Mouse (Mus musculus): ENCODE measurements at regions not wholly inside any gene's neighbourhood (a gene's known extent, or its start where the extent isn't known, plus 50 kb on each side); places are given as distances from the start of the nearest gene placed in this dataset.

DNA sequence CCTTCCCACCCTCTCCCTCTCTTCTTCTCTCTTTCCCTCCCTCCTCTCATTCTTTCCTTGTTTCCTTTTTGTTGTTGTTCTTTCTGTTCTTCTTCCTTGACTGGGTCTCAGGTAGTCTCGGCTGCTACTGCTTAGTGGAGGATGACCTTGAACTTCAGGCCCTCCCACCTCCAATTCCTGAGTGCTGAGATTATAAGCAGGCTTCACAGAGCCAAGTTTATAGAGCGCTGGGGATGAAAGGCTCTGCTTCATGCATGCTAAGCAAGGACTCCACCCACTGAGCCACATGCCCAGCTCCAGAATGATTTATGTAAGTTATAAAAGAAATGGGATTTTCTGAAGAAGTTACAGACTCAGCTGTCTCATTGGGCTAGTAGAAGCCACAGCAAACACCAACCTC, 199.9 kb downstream of the Tex36 start:
- no peak overlapping the region for H3K27ac ChIP-seq
- H3K4me3 ChIP-seq: no peak overlapping the region
- no peaks in the 10 kb centered on the region for H3K4me1 ChIP-seq
- H3K9me3 ChIP-seq: no peaks in the 10 kb centered on the region
- DNase-seq (ENCODE audit: low spot score): no peak
- H3K27me3 ChIP-seq (ENCODE audit: insufficient read depth, poor library complexity, severe bottlenecking): no peaks in the 10 kb centered on the region
- 56% methylated on average over 2 of the region's 2 CpGs for WGBS
- H3K36me3 ChIP-seq: no peaks in the 10 kb centered on the region

DNA sequence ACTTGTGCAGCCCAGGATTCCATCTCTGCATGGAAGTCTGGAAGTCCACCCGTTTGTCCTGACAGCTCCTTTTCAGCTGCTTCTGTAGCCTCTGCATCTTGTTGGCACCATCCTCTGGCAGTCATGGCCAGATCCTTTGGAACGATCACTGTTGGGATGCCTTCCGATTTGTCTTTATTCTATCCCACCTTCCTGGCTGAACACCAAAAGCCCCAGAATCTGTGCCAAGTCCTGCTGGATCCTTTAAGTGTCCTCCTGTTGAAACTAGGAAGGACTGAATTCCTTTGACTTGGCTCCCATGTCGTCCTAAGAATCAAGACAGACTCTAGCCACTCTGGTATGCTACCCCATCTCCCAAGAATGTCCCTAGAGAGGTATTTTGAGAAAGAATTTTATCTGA, 201.3 kb downstream of the Tex36 start:
- H3K4me3 ChIP-seq: no peak overlapping the region
- no peaks in the 10 kb centered on the region for H3K9me3 ChIP-seq
- no peaks in the 10 kb centered on the region for H3K27me3 ChIP-seq (ENCODE audit: insufficient read depth, poor library complexity, severe bottlenecking)
- H3K4me1 ChIP-seq: no peaks in the 10 kb centered on the region
- WGBS: 66% methylated on average over 4 of the region's 4 CpGs
- H3K36me3 ChIP-seq: no peaks in the 10 kb centered on the region
- H3K27ac ChIP-seq: no peak overlapping the region
- DNase-seq (ENCODE audit: low spot score): no peak

DNA sequence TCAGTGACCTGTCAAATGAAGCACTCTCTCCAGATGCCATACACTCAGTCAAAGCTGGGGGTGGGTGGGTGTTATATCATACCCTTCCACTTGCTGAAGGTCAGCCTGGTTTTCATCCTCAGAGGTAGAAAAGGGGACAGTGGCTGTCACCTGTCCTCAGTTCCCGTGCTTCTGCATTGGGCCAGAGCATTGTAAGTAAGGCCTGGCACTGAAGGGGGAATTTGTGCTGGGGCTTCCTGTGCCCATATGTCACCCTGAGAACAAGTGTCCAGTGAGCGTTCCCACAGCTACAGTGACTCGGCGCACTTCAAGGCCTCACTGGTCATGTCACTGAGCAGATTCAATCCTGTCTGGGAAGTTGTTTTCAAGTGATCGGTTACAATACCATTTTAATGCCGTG, 213.2 kb downstream of the Tex36 start:
- H3K27me3 ChIP-seq (ENCODE audit: insufficient read depth, poor library complexity, severe bottlenecking): no peaks in the 10 kb centered on the region; the same call in 1 of the 2 replicates
- H3K27ac ChIP-seq: no peak overlapping the region
- no peak overlapping the region for H3K4me3 ChIP-seq
- H3K9me3 ChIP-seq: no peaks in the 10 kb centered on the region
- DNase-seq (ENCODE audit: low spot score): no peak
- 85% methylated on average over 6 of the region's 6 CpGs for WGBS
- H3K36me3 ChIP-seq: no peaks in the 10 kb centered on the region
- peaks cover 3% of the 10 kb centered on the region; the same call in 1 of the 2 replicates for H3K4me1 ChIP-seq

DNA sequence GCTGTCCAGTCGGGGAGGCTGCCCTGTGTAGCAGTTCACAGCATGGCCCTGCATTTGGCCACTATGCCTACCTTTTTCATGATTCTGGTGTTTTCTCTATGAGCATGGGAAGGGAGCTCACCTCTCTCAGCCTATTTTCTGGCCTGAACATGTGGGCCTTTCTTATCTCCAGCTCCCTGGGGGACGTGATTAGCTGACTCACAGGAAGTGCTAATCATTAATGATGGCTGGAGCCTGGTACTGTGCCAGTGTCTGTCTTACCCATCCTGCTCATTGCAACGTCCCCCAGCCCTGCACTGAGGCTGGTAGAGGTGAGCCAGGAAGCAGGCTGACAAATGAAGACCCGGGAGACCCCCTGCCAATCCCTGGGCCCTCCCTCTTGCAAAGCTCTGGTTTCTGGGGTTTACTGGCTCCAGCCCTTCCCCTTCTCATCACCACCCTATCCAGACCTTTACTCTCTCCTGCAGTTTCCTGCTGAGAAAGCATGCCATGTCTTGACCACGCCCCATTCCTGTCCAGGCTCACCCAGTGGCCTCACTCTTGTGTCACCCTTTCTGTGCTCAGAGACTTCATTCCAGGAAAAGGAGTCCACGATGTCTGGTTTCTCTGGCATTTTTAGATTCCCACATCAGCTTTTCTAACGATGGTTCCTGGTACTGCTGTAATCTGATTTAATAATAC, 219.8 kb downstream of the Tex36 start:
- H3K9me3 ChIP-seq: no peaks in the 10 kb centered on the region
- no peak overlapping the region for H3K4me3 ChIP-seq
- H3K4me1 ChIP-seq: peaks cover 16% of the 10 kb centered on the region; the same call in 1 of the 2 replicates
- DNase-seq (ENCODE audit: low spot score): no peak
- no peaks in the 10 kb centered on the region for H3K36me3 ChIP-seq
- 45% methylated on average over 7 of the region's 7 CpGs for WGBS
- no peaks in the 10 kb centered on the region; the same call in 1 of the 2 replicates for H3K27me3 ChIP-seq (ENCODE audit: insufficient read depth, poor library complexity, severe bottlenecking)
- no peak overlapping the region for H3K27ac ChIP-seq

DNA sequence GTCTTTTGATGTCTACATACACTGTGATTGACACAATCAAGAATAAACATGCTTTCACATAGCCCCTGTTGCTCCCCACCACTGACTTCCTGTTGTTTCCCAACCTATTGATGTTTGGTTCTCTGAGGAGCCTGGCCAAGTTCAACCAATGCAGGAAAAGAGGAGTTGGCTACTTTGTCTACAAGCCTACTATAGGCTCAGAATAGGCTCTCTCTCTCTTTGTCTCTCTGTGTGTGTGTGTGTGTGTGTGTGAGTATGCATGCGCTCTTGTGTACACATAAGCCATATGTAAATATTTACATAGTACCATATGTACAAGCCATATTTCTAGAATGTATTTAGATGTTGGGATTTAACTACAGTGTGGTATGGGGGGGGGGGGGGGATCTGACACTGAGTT, 222.6 kb downstream of the Tex36 start:
- 94% methylated on average over 1 of the region's 1 CpGs for WGBS
- DNase-seq (ENCODE audit: low spot score): no peak

DNA sequence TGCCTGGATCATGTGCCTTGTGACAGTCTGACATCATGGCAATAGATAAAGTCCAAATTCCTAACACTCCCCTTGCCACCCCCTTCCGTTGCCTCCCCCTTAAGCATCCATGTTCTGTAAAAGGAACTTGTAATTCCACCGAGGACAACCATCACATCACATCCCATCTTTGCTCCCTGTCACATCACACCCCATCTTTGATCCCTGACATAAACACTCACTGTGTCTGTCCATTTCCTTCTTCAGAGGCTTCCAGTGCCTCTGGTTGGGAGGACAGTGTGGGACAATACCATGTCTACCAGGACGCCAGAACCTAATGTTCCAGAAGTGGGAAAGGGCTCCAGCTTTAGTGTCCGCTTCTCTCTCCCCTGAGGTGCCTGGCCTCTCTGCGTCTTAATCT, 223.6 kb downstream of the Tex36 start:
- Histone ChIP-seq H3K4me3 (no peak overlapping the region), H3K27me3 (ENCODE audit: insufficient read depth, poor library complexity, severe bottlenecking) (no peaks in the 10 kb centered on the region), H3K27ac (no peak overlapping the region), H3K4me1 (peaks cover 17% of the 10 kb centered on the region; the same call in 1 of the 2 replicates), H3K9me3 (no peaks in the 10 kb centered on the region), H3K36me3 (no peaks in the 10 kb centered on the region)
- WGBS: 77% methylated on average over 5 of the region's 5 CpGs
- DNase-seq (ENCODE audit: low spot score): no peak

More for the DNA sequence above, 222.6 kb downstream of the Tex36 start:
- Histone ChIP-seq H3K4me1 (peaks cover 17% of the 10 kb centered on the region; the same call in 1 of the 2 replicates), H3K27me3 (ENCODE audit: insufficient read depth, poor library complexity, severe bottlenecking) (no peaks in the 10 kb centered on the region), H3K4me3 (no peak overlapping the region), H3K9me3 (no peaks in the 10 kb centered on the region), H3K36me3 (no peaks in the 10 kb centered on the region), H3K27ac (no peak overlapping the region)

DNA sequence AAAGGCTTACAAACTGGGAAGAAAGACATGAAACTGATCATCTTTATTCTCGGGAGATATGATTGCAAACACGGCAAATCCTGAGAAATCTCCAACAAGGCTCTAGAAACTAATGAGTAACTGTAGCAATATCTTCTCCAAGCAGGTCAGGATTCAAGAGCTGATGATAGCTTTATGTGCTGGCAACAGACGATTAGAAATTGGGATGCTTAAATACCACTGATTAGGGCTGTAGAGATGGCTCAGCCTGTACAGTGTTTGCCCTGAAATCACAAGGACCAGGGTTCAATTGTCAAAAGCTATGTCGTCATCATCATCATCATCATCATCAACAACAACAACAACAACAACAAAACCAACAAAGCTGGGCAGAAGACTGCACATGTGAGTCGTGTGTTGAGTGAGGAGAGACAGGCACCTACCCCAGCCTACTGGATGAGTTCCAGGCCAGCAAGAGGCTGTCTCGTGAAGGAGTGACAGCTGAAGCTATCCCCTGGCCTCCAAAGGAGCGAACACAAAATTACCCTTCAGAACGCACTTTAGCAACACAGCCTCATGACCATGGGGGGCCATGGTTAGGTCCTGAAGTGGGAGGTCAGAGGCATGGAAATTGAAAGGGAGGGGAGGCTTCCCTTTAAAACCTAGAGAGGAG, 225.0 kb downstream of the Tex36 start:
- no peak for DNase-seq (ENCODE audit: low spot score)
- H3K4me3 ChIP-seq: no peak overlapping the region
- no peaks in the 10 kb centered on the region for H3K27me3 ChIP-seq (ENCODE audit: insufficient read depth, poor library complexity, severe bottlenecking)
- peaks cover 13% of the 10 kb centered on the region; the same call in 1 of the 2 replicates for H3K4me1 ChIP-seq
- no peak overlapping the region for H3K27ac ChIP-seq
- WGBS: 54% methylated on average over 8 of the region's 8 CpGs
- no peaks in the 10 kb centered on the region for H3K9me3 ChIP-seq
- H3K36me3 ChIP-seq: no peaks in the 10 kb centered on the region

DNA sequence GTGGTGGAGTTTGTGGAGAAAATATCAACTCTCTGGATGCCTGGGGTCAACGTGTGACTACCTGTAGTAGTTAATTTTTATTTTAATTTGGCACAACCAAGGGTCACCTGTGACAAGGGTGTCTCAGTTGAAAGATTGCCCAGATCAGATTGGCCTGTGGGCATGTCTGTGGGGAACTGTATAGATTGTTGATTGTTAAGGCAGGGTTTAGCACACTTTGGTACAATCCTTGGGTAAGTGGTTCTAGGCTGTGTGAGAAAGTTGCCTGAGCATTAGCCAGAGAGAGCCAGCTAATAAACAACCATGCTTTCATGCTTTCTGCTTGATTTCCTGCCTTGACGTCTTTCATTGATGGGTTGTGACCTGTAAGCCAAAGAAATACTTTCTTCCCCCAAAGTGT, 229.3 kb downstream of the Tex36 start:
- DNase-seq (ENCODE audit: low spot score): no peak
- Histone ChIP-seq H3K27me3 (ENCODE audit: insufficient read depth, poor library complexity, severe bottlenecking) (no peaks in the 10 kb centered on the region), H3K4me3 (no peak overlapping the region), H3K36me3 (no peaks in the 10 kb centered on the region), H3K4me1 (0 out of 2 replicates have a peak, but pooled peaks cover 6% of the 10 kb centered on the region), H3K9me3 (no peaks in the 10 kb centered on the region), H3K27ac (no peak overlapping the region)
- 71% methylated on average over 2 of the region's 2 CpGs for WGBS

DNA sequence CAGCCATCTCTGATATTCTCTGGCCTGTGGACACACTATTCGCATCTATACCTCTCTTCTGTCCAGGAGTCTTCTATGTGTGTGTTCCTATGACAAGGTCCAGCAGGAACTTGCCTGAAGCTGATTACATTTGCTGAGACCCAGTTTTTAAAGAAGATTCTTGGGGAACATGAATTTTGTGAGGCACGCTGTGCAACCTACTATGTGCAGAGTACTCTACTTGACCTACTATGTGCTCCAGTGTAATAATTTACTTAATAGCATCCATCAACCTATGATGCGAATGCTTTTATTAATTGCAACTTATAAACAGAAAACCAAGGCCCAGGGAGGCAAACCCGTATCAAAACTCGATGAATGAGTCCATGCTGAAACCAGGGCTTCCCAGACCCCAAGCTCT, 231.4 kb downstream of the Tex36 start:
- H3K27me3 ChIP-seq (ENCODE audit: insufficient read depth, poor library complexity, severe bottlenecking): no peaks in the 10 kb centered on the region
- no peak overlapping the region for H3K27ac ChIP-seq
- 83% methylated on average over 5 of the region's 5 CpGs for WGBS
- no peak for DNase-seq (ENCODE audit: low spot score)
- no peaks in the 10 kb centered on the region for H3K9me3 ChIP-seq
- no peak overlapping the region for H3K4me3 ChIP-seq
- no peaks in the 10 kb centered on the region for H3K4me1 ChIP-seq
- no peaks in the 10 kb centered on the region for H3K36me3 ChIP-seq

DNA sequence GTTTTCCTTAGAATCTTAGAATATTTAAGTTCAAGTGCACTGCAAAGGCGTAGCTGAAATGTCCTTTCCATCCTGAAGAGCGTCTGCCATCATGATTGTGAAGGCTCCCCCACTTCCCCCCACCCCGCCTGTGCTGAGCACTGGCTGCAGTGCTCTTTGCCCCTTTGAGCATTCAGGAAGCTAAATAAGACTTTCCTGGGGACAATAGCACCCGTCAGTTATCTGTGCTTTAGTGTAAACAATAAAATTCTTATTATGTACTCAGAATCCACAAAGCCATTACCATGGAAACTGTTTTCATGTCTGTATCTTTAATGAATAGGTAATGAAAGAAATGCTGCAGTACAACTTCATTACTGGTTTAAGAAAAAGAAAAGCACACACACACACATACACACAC, 237.4 kb downstream of the Tex36 start:
- DNase-seq (ENCODE audit: low spot score): peak; percentile 27
- H3K9me3 ChIP-seq: no peaks in the 10 kb centered on the region
- WGBS: 52% methylated on average over 4 of the region's 4 CpGs

DNA sequence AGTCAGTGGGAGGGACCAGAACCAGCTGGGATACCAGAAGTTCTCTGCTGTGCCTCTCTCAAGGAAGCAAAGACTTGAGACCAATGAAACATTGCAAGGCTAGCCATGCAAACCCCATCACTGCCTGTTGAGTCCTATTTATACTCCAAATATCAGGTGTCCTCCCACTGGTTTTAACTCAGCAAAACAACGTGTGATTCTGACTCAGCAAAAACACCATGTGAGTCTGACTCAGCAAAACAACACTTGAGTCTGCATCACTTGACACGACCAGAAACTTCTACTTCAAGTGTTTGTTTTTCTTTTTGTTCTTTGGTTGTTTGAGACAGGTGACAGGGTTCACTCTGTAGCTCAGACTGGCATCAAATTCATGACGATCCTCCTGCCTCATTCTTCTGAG, 204.6 kb upstream of the Ctbp2 start:
- 65% methylated on average over 3 of the region's 3 CpGs for WGBS

More for the DNA sequence above, 237.4 kb downstream of the Tex36 start:
- Histone ChIP-seq H3K4me1 (no peaks in the 10 kb centered on the region), H3K4me3 (no peak overlapping the region), H3K27me3 (ENCODE audit: insufficient read depth, poor library complexity, severe bottlenecking) (no peaks in the 10 kb centered on the region), H3K36me3 (no peaks in the 10 kb centered on the region), H3K27ac (no peak overlapping the region)

DNA sequence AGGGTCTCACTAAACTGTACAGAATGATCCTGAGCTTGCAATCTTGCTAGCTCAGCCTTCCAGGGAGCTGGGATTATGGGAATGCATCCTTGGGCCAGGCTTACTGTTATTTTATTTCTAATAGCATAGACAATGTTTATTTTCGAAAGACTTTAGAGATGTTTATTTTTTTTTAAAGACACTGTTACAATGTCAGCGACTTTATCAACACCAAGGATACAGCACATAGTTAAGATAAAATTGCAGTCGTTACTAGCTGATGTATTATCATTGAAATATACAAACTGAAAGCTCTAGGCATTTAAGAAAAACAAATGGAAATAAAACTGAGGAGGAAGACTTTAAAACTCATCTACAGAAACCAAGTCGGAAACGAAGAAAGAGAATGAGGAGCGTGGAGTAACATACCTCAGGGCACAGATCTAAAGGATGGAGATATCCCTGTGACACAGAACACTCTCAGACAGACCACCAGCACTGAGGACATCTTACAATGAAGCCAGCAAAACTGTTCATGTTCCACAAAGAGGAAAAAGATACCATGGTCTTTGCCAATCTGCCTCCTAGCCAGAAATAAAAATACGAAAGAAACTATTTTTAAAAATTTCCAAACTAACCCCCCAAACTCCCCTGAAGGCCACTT, 201.5 kb upstream of the Ctbp2 start:
- Histone ChIP-seq H3K27ac (no peak overlapping the region), H3K27me3 (ENCODE audit: insufficient read depth, poor library complexity, severe bottlenecking) (no peaks in the 10 kb centered on the region), H3K4me1 (no peaks in the 10 kb centered on the region), H3K36me3 (no peaks in the 10 kb centered on the region), H3K9me3 (no peaks in the 10 kb centered on the region), H3K4me3 (no peak overlapping the region)
- 70% methylated on average over 7 of the region's 7 CpGs for WGBS
- DNase-seq (ENCODE audit: low spot score): no peak

More for the DNA sequence above, 204.6 kb upstream of the Ctbp2 start:
- Histone ChIP-seq H3K27ac (no peak overlapping the region), H3K36me3 (no peaks in the 10 kb centered on the region), H3K4me3 (no peak overlapping the region), H3K9me3 (no peaks in the 10 kb centered on the region), H3K4me1 (no peaks in the 10 kb centered on the region), H3K27me3 (ENCODE audit: insufficient read depth, poor library complexity, severe bottlenecking) (no peaks in the 10 kb centered on the region)
- peak; percentile 66 for DNase-seq (ENCODE audit: low spot score)

DNA sequence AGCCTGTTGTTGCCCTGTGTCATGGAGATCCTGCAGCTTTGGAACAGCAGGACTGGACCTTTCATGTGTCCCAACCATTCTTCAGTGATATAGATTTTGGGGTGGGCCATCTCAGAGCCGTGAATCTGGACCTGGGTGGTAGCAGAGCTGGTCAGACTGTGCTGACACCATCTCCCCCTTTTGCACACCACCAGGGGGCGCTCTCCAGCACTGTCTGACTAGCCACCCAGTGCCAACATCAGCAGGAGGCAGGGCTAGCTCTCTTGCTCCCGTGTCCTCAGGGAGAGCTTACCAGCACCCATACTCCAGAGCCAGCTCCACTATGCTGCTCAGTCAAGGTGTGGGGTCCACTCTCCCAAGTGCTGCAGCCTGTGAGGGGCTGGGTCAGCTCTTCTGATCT, 199.8 kb upstream of the Ctbp2 start:
- Histone ChIP-seq H3K4me3 (no peak overlapping the region), H3K36me3 (no peaks in the 10 kb centered on the region), H3K4me1 (no peaks in the 10 kb centered on the region), H3K27ac (no peak overlapping the region), H3K9me3 (no peaks in the 10 kb centered on the region), H3K27me3 (ENCODE audit: insufficient read depth, poor library complexity, severe bottlenecking) (no peaks in the 10 kb centered on the region)
- WGBS: 66% methylated on average over 3 of the region's 3 CpGs
- no peak for DNase-seq (ENCODE audit: low spot score)

Data from heart, embryonic 10.5 days (tissue).